Mouse (Mus musculus): Measurements from ENCODE around the gene Camta1.

Camta1 gene

GRCm38 (mm10) chr4:151684596-151684995 is 177.1 kb downstream of the Camta1 start:
- no peak for DNase-seq (ENCODE audit: low spot score)

- no peak for DNase-seq (ENCODE audit: low spot score)
Measured at GRCm38 (mm10) chr4:151682831-151683488, 178.7 kb downstream of the Camta1 start.

GRCm38 (mm10) chr4:151672452-151672851 is 189.2 kb downstream of the Camta1 start:
- no peak for DNase-seq (ENCODE audit: low spot score)

- DNase-seq (ENCODE audit: low spot score) = no peak
Measured at GRCm38 (mm10) chr4:151666411-151666901, 195.2 kb downstream of the Camta1 start.

- DNase-seq (ENCODE audit: low spot score) = no peak
Measured at GRCm38 (mm10) chr4:151661486-151661885, 200.2 kb downstream of the Camta1 start.

- DNase-seq (ENCODE audit: low spot score) = no peak
Measured at GRCm38 (mm10) chr4:151656427-151656826, 205.2 kb downstream of the Camta1 start.

GRCm38 (mm10) chr4:151655637-151656385 is 205.9 kb downstream of the Camta1 start:
- DNase-seq (ENCODE audit: low spot score) = no peak

- no peak for DNase-seq (ENCODE audit: low spot score)
Measured at GRCm38 (mm10) chr4:151655227-151655626, 206.4 kb downstream of the Camta1 start.

- DNase-seq (ENCODE audit: low spot score) = no peak
Measured at GRCm38 (mm10) chr4:151642418-151642817, 219.3 kb downstream of the Camta1 start.

- no peak for DNase-seq (ENCODE audit: low spot score)
Measured at GRCm38 (mm10) chr4:151640971-151641370, 220.7 kb downstream of the Camta1 start.

GRCm38 (mm10) chr4:151638941-151639340 is 222.7 kb downstream of the Camta1 start:
- peak; percentile 13 for DNase-seq (ENCODE audit: low spot score)

- no peak for DNase-seq (ENCODE audit: low spot score)
Measured at GRCm38 (mm10) chr4:151637348-151637747, 224.3 kb downstream of the Camta1 start.

GRCm38 (mm10) chr4:151634771-151635170 is 226.9 kb downstream of the Camta1 start:
- no peak for DNase-seq (ENCODE audit: low spot score)

GRCm38 (mm10) chr4:151633795-151634194 is 227.9 kb downstream of the Camta1 start:
- DNase-seq (ENCODE audit: low spot score) = no peak

GRCm38 (mm10) chr4:151632321-151632720 is 229.4 kb downstream of the Camta1 start:
- no peak for DNase-seq (ENCODE audit: low spot score)

GRCm38 (mm10) chr4:151630664-151631063 is 231.0 kb downstream of the Camta1 start:
- no peak for DNase-seq (ENCODE audit: low spot score)

- DNase-seq (ENCODE audit: low spot score) = no peak
Measured at GRCm38 (mm10) chr4:151630231-151630630, 231.4 kb downstream of the Camta1 start.

GRCm38 (mm10) chr4:151619541-151620016 is 242.1 kb downstream of the Camta1 start:
- no peak for DNase-seq (ENCODE audit: low spot score)

- DNase-seq (ENCODE audit: low spot score) = no peak
Measured at GRCm38 (mm10) chr4:151618420-151619310, 243.0 kb downstream of the Camta1 start.

GRCm38 (mm10) chr4:151611621-151612020 is 250.1 kb downstream of the Camta1 start:
- no peak for DNase-seq (ENCODE audit: low spot score)

GRCm38 (mm10) chr4:151610266-151610665 is 251.4 kb downstream of the Camta1 start:
- peak; percentile 36 for DNase-seq (ENCODE audit: low spot score)

GRCm38 (mm10) chr4:151604907-151605306 is 256.8 kb downstream of the Camta1 start:
- DNase-seq (ENCODE audit: low spot score) = peak; percentile 66
